ENCODE assay signal across 16 mouse cellular contexts in the genomic region with DNA sequence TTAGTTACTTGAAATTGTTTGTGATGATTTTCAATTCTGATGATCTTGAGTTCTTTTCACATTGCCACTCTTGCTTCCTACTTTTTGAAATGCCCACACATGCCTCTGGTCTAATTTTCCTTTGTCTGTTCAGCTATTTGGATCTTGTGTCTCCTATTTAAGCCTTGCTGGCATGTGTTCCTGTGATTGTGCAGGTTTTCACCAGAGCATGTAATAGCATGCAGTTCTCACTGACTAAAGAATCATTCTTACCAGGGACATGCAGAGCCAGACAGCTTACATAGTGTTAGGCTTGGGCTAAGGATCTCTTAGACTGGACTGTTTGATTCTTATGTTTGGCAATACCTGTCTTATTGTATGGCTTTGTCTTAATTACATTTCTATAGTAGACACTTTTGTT.
"Had no signal": no experiment of that assay in that cellular context is flagged by ENCODE, and none has a peak within 500 bp of the region (broad histone marks: within the 10 kb centered on the region; RNA-seq: fewer than 3 reads in every experiment).

No protein-coding gene starts in this region.

- H3K4me1 ChIP-seq: neural tube, embryonic 13.5 days; neural tube, embryonic 15.5 days; stomach, embryonic 15.5 days had no signal

- H3K9ac ChIP-seq: neural tube, embryonic 13.5 days; neural tube, embryonic 15.5 days; stomach, embryonic 15.5 days had no signal

- DNase-seq: retina, postnatal 1 day; right cerebral cortex, adult 18-20 months; right cerebral cortex, postnatal 14 days; right cerebral cortex, postnatal 25 days; right cerebral cortex, postnatal 4 days; spleen, adult 18-20 months; thymus, adult 18-20 months; thymus, adult 2 months; thymus, postnatal 14 days; thymus, postnatal 25 days; thymus, postnatal 36 days; thymus, postnatal 4 days had no signal

- H3K27me3 ChIP-seq: neural tube, embryonic 13.5 days; neural tube, embryonic 15.5 days; stomach, embryonic 15.5 days had no signal

- H3K9me3 ChIP-seq: neural tube, embryonic 13.5 days; neural tube, embryonic 15.5 days; stomach, embryonic 15.5 days had no signal

- H3K36me3 ChIP-seq: neural tube, embryonic 13.5 days; neural tube, embryonic 15.5 days; stomach, embryonic 15.5 days had no signal

- H3K27ac ChIP-seq: neural tube, embryonic 13.5 days; neural tube, embryonic 15.5 days; stomach, embryonic 15.5 days; stomach, postnatal 0 days had no signal

- H3K4me3 ChIP-seq: neural tube, embryonic 13.5 days; neural tube, embryonic 15.5 days; stomach, embryonic 15.5 days had no signal

- H3K4me2 ChIP-seq: neural tube, embryonic 13.5 days; neural tube, embryonic 15.5 days; stomach, embryonic 15.5 days had no signal
